Mouse (Mus musculus): ENCODE results near the gene Syn3. TPM values are rescaled to one million over a fixed set of nuclear protein-coding genes. Genes with fewer than 3 reads are reported as not detected.

Gene Syn3
- polyA plus RNA-seq, 2 experiments = 1.9 to 2.0 TPM

DNA sequence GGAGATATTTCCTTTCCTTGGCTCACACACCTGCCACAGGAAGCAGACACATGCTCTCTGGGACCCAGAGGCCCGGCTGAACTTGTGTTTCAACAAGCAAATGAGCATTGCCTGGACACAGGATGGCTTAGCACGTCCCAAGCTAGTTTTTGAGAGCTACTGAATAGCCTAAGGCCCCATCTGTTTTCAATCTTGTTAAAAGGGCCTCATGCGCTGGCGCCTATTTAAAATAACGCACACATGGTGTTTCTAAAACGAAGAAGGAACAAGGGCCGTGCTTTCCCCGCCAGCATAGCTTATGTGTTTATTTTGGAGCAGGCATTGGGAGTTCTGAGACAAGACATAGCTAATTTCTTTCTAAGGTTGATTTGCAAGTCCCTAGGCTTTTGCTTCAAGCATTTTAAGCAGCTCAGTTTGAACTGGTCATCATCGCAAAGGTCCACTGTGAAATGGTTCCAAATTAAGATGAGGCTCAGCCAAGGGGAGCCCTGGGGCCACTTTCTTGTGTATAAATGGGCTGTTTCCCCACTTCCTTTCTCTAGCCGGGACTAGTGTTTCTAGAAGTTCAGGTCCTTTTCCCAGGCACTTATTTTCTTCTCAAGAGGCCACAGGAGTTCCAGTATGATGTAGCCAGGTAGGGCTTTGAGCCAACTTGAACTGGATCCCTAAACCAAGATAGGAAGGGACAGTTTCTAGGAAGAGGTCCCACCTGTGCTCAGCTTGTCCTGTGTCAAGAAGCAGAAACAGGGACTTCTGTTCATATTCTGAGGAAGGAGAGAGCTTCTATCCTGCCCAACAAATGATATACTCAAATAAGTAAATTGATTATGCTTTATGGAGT lies 72.8 kb downstream of the Syn3 start:
- H3K9ac ChIP-seq (ENCODE audit: low read depth, low read length, severe bottlenecking) = no peak overlapping the region
- no peak for TF ChIP-seq POLR2A (IDR thresholded peaks at IDR 0.05; ENCODE audit: borderline replicate concordance, extremely low read depth, insufficient read depth, insufficient read length)
- peak overlapping the region; percentile 24 for H3K4me2 ChIP-seq (replicated peaks; ENCODE audit: low read depth, low read length, severe bottlenecking)
- no peaks in the 10 kb centered on the region for H3K27me3 ChIP-seq (ENCODE audit: control insufficient read depth, insufficient read depth, low read length)
- 8% methylated on average over 10 of the region's 10 CpGs for WGBS
- DNase-seq (ENCODE audit: low spot score) = peak; percentile 96
- H3K27ac ChIP-seq (replicated peaks; ENCODE audit: low read depth, low read length) = peak overlapping the region; percentile 75
- no peaks in the 10 kb centered on the region for H3K9me3 ChIP-seq (ENCODE audit: control insufficient read depth, low read length)
- H3K36me3 ChIP-seq (ENCODE audit: control insufficient read depth, insufficient read depth, low read length) = no peaks in the 10 kb centered on the region
- peaks cover 46% of the 10 kb centered on the region for H3K4me1 ChIP-seq (ENCODE audit: control insufficient read depth, insufficient read depth, low read length)
- ATAC-seq (ENCODE audit: low FRiP score, low read depth) = peak; percentile 92
- H3K4me3 ChIP-seq (replicated peaks; ENCODE audit: low read length) = no peak overlapping the region

- WGBS = 87% methylated on average over 3 of the region's 3 CpGs
- Histone ChIP-seq H3K27me3 (ENCODE audit: control insufficient read depth, insufficient read depth, low read length) (no peaks in the 10 kb centered on the region), H3K9ac (ENCODE audit: low read depth, low read length, severe bottlenecking) (no peak overlapping the region), H3K9me3 (ENCODE audit: control insufficient read depth, low read length) (no peaks in the 10 kb centered on the region), H3K4me3 (replicated peaks; ENCODE audit: low read length) (no peak overlapping the region), H3K36me3 (ENCODE audit: control insufficient read depth, insufficient read depth, low read length) (no peaks in the 10 kb centered on the region), H3K27ac (replicated peaks; ENCODE audit: low read depth, low read length) (no peak overlapping the region), H3K4me1 (ENCODE audit: control insufficient read depth, insufficient read depth, low read length) (peaks cover 38% of the 10 kb centered on the region), H3K4me2 (replicated peaks; ENCODE audit: low read depth, low read length, severe bottlenecking) (no peak overlapping the region)
- no peak for DNase-seq (ENCODE audit: low spot score)
- no peak for TF ChIP-seq POLR2A (IDR thresholded peaks at IDR 0.05; ENCODE audit: borderline replicate concordance, extremely low read depth, insufficient read depth, insufficient read length)
- no peak for ATAC-seq (ENCODE audit: low FRiP score, low read depth)
These were observed 76.8 kb downstream of the Syn3 start for GRCm38 (mm10) chr10:86421731-86422370.

- Histone ChIP-seq H3K27ac (replicated peaks; ENCODE audit: low read depth, low read length) (no peak overlapping the region), H3K36me3 (ENCODE audit: control insufficient read depth, insufficient read depth, low read length) (no peaks in the 10 kb centered on the region), H3K4me1 (ENCODE audit: control insufficient read depth, insufficient read depth, low read length) (peaks cover 11% of the 10 kb centered on the region), H3K4me3 (replicated peaks; ENCODE audit: low read length) (no peak overlapping the region), H3K9ac (ENCODE audit: low read depth, low read length, severe bottlenecking) (no peak overlapping the region), H3K27me3 (ENCODE audit: control insufficient read depth, insufficient read depth, low read length) (no peaks in the 10 kb centered on the region), H3K9me3 (ENCODE audit: control insufficient read depth, low read length) (no peaks in the 10 kb centered on the region), H3K4me2 (replicated peaks; ENCODE audit: low read depth, low read length, severe bottlenecking) (no peak overlapping the region)
- WGBS = 78% methylated on average over 5 of the region's 5 CpGs
- ATAC-seq (ENCODE audit: low FRiP score, low read depth) (no peak), DNase-seq (ENCODE audit: low spot score) (no peak)
- TF ChIP-seq POLR2A (IDR thresholded peaks at IDR 0.05; ENCODE audit: borderline replicate concordance, extremely low read depth, insufficient read depth, insufficient read length) = no peak
These were observed 79.8 kb downstream of the Syn3 start for GRCm38 (mm10) chr10:86418931-86419330.

- TF ChIP-seq POLR2A (IDR thresholded peaks at IDR 0.05; ENCODE audit: borderline replicate concordance, extremely low read depth, insufficient read depth, insufficient read length) = no peak
- Histone ChIP-seq H3K27ac (replicated peaks; ENCODE audit: low read depth, low read length) (no peak overlapping the region), H3K27me3 (ENCODE audit: control insufficient read depth, insufficient read depth, low read length) (no peaks in the 10 kb centered on the region), H3K9me3 (ENCODE audit: control insufficient read depth, low read length) (no peaks in the 10 kb centered on the region), H3K4me2 (replicated peaks; ENCODE audit: low read depth, low read length, severe bottlenecking) (no peak overlapping the region), H3K36me3 (ENCODE audit: control insufficient read depth, insufficient read depth, low read length) (no peaks in the 10 kb centered on the region), H3K9ac (ENCODE audit: low read depth, low read length, severe bottlenecking) (no peak overlapping the region), H3K4me1 (ENCODE audit: control insufficient read depth, insufficient read depth, low read length) (peaks cover 11% of the 10 kb centered on the region), H3K4me3 (replicated peaks; ENCODE audit: low read length) (no peak overlapping the region)
- DNase-seq (ENCODE audit: low spot score) = no peak
- ATAC-seq (ENCODE audit: low FRiP score, low read depth) = no peak
- WGBS = 81% methylated on average over 2 of the region's 2 CpGs
These were observed 80.4 kb downstream of the Syn3 start for GRCm38 (mm10) chr10:86418345-86418744.

DNA sequence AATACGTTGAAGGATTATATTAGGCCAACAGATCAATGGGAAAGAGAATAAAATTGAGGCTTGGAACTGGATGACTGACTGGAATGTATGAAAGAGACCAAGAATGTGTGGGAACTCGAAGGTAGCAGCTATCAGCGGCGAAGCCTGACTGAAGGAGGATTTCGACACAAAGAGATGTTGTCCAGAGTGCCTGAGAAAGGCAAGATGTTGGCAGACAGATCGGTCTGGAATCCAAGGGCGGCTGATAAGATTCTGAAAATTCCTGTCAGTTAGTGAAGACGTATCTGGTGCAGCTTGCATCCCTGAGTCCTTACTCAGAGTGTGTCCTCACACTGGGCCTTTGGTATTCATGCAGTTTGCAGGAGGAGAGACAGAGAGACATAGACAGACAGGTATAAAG lies 81.9 kb downstream of the Syn3 start:
- H3K4me3 ChIP-seq (replicated peaks; ENCODE audit: low read length) = no peak overlapping the region
- WGBS = 78% methylated on average over 8 of the region's 8 CpGs
- H3K9me3 ChIP-seq (ENCODE audit: control insufficient read depth, low read length) = no peaks in the 10 kb centered on the region
- H3K36me3 ChIP-seq (ENCODE audit: control insufficient read depth, insufficient read depth, low read length) = no peaks in the 10 kb centered on the region
- no peak overlapping the region for H3K27ac ChIP-seq (replicated peaks; ENCODE audit: low read depth, low read length)
- no peaks in the 10 kb centered on the region for H3K27me3 ChIP-seq (ENCODE audit: control insufficient read depth, insufficient read depth, low read length)
- no peak overlapping the region for H3K4me2 ChIP-seq (replicated peaks; ENCODE audit: low read depth, low read length, severe bottlenecking)
- ATAC-seq (ENCODE audit: low FRiP score, low read depth) (no peak), DNase-seq (ENCODE audit: low spot score) (no peak)
- TF ChIP-seq POLR2A (IDR thresholded peaks at IDR 0.05; ENCODE audit: borderline replicate concordance, extremely low read depth, insufficient read depth, insufficient read length) = no peak
- H3K9ac ChIP-seq (ENCODE audit: low read depth, low read length, severe bottlenecking) = no peak overlapping the region
- H3K4me1 ChIP-seq (ENCODE audit: control insufficient read depth, insufficient read depth, low read length) = peaks cover 11% of the 10 kb centered on the region
